Mouse (Mus musculus) liver, embryonic 14.5 days (tissue): ENCODE results near the gene Clstn3. TPM values are rescaled to one million over a fixed set of nuclear protein-coding genes. Genes with fewer than 3 reads are reported as not detected.
"Not testable (repeated sequence)": the region's sequence is repeated elsewhere in the genome, so short reads cannot be mapped to it uniquely, and the experiment has no call there.

Source experiments
- ATAC-seq: fragments of 200-750 bp; cut with Nextera tagmentation; 2 replicates; pipeline ENCODE4 v1.8.0; 2017; ENCODE audit warnings: moderate number of reproducible peaks, mild to moderate bottlenecking, moderate library complexity; ENCODE audit not compliant: insufficient read depth
- DNase-seq, 3 experiments: peaks; one replicate each; pipeline ENCODE4 v3.0.0-alpha.2; 2012 to 2013; ENCODE audit warnings: low read depth in 3 of 3, low spot score in 3 of 3
- H3K27ac ChIP-seq: fragments of 300-500 bp; sonication (generic); 2 replicates; pipeline ENCODE4 v1.5.1; 2014; ENCODE audit warnings: moderate library complexity, mild to moderate bottlenecking, control low read depth, inconsistent platforms
- H3K27me3 ChIP-seq: fragments of 300-500 bp; sonication (generic); 2 replicates; pipeline ENCODE4 v1.6.1; 2014; ENCODE audit warnings: mild to moderate bottlenecking, low read length, moderate library complexity; ENCODE audit not compliant: control insufficient read depth, insufficient read depth
- H3K36me3 ChIP-seq: fragments of 300-500 bp; sonication (generic); replicated peaks from 2 replicates; pipeline ENCODE4 v1.6.1; 2014; ENCODE audit warnings: low read depth; ENCODE audit not compliant: control insufficient read depth, insufficient read depth
- H3K4me1 ChIP-seq, 2 experiments: fragments of 200-500 bp in 1 of 2; fragments of 300-500 bp in 1 of 2; sonication (generic) in 1 of 2; replicated peaks; 2 replicates each; pipeline ENCODE4 v1.6.1; 2012 to 2014; ENCODE audit warnings: antibody characterized with exemption in 1 of 2, inconsistent platforms in 1 of 2, low read length in 1 of 2; ENCODE audit not compliant: control insufficient read depth in 2 of 2, insufficient read depth in 2 of 2
- H3K4me2 ChIP-seq: fragments of 300-500 bp; sonication (generic); 2 replicates; pipeline ENCODE4 v1.6.1; 2014; ENCODE audit warnings: low read depth, mild to moderate bottlenecking, control low read depth, moderate library complexity
- H3K4me3 ChIP-seq, 2 experiments: fragments of 200-500 bp in 1 of 2; fragments of 300-500 bp in 1 of 2; sonication (generic) in 1 of 2; 2 replicates each; pipeline ENCODE4 v1.5.1; 2012 to 2014; ENCODE audit warnings: low read depth in 2 of 2, low read length in 2 of 2, mild to moderate bottlenecking in 2 of 2, control low read depth in 1 of 2, inconsistent platforms in 1 of 2, moderate library complexity in 1 of 2; ENCODE audit not compliant: insufficient read depth in 1 of 2
- H3K9ac ChIP-seq: fragments of 300-500 bp; sonication (generic); replicated peaks from 2 replicates; pipeline ENCODE4 v1.6.1; 2014; ENCODE audit warnings: mild to moderate bottlenecking, control low read depth, moderate library complexity
- H3K9me3 ChIP-seq: fragments of 300-500 bp; sonication (generic); 2 replicates; pipeline ENCODE4 v1.6.1; 2016; ENCODE audit warnings: low read length, mixed read lengths; ENCODE audit not compliant: control insufficient read depth
- CTCF ChIP-seq: IDR thresholded peaks from 2 replicates; pipeline ENCODE4 v1.5.1; 2016; ENCODE audit warnings: antibody characterized with exemption, low read depth, control low read depth
- EP300 ChIP-seq: IDR thresholded peaks from 2 replicates; pipeline ENCODE4 v1.6.1; 2016; ENCODE audit warnings: antibody characterized with exemption, low read depth
- WGBS: fragments of 180-500 bp; shearing (Covaris S2); extraction: QIAGEN DNeasy Blood & Tissue Kit; methylation state at CpG from one replicate; pipeline ENCODE4 v1.1.7; 2014; ENCODE audit not compliant: insufficient replicate concordance; 5-methylcytosine and 5-hydroxymethylcytosine counted together
- polyA plus RNA-seq, 2 experiments: library from polyadenylated mRNA; depleted of rRNA in 1 of 2; stranded (reverse) in 1 of 2; unstranded in 1 of 2; fragments of >200 nt; fragmentation: Nextera tagmentation in 1 of 2; extraction: Ambion mirVana in 1 of 2; gene quantifications; 2 replicates each; pipeline versions ENCODE4 v1.2.1 to v1.2.3; 2012 to 2014

Gene Clstn3
- polyA plus RNA-seq, 2 experiments, result 1.7 to 2.5 TPM

- not testable (repeated sequence) for H3K36me3 ChIP-seq, H3K27me3 ChIP-seq, H3K9me3 ChIP-seq
- peak overlapping the region; percentile 14 to 23; a peak in 1 of 4 replicates for H3K4me3 ChIP-seq
- H3K27ac ChIP-seq, result peak overlapping the region; percentile 71
- ATAC-seq (peak; percentile 81), DNase-seq (peak in 1 of 3 experiments; percentile 24)
- peak overlapping the region; percentile 43 for H3K9ac ChIP-seq
- H3K4me2 ChIP-seq, result peak overlapping the region; percentile 59
- TF ChIP-seq EP300, result peak; percentile 73
- H3K4me1 ChIP-seq, result peaks cover 12 to 29% of the 10 kb centered on the region in 2 experiments
- WGBS, result 23% methylated on average over 6 of the region's 6 CpGs
These were observed 7.4 kb upstream of the Clstn3 start for GRCm38 (mm10) chr6:124471783-124472638.

- Histone ChIP-seq H3K4me3 (no peak overlapping the region), H3K4me1 (peaks cover 12 to 29% of the 10 kb centered on the region in 2 experiments), H3K9ac (no peak overlapping the region), H3K4me2 (no peak overlapping the region), H3K36me3 (no peaks in the 10 kb centered on the region), H3K9me3 (no peaks in the 10 kb centered on the region), H3K27ac (no peak overlapping the region; the same call in 1 of the 2 replicates), H3K27me3 (no peaks in the 10 kb centered on the region)
- TF ChIP-seq EP300 (no peak), CTCF (no peak)
- DNase-seq, result no peak
- WGBS, result 72% methylated on average over 3 of the region's 3 CpGs
- ATAC-seq, result no peak
These were observed 6.5 kb upstream of the Clstn3 start for GRCm38 (mm10) chr6:124471121-124471520.

GRCm38 (mm10) chr6:124465729-124466128 is 1.1 kb upstream of the Clstn3 start:
- H3K9me3 ChIP-seq, result no peaks in the 10 kb centered on the region
- ATAC-seq, result no peak
- no peaks in the 10 kb centered on the region for H3K36me3 ChIP-seq
- no peak for TF ChIP-seq CTCF
- no peak for TF ChIP-seq EP300
- H3K4me1 ChIP-seq, result peaks cover 0 to 14% of the 10 kb centered on the region in 2 experiments
- H3K4me2 ChIP-seq, result no peak overlapping the region
- DNase-seq, result no peak
- no peak overlapping the region for H3K4me3 ChIP-seq
- H3K27me3 ChIP-seq, result no peaks in the 10 kb centered on the region; the same call in 1 of the 2 replicates
- H3K27ac ChIP-seq, result no peak overlapping the region
- WGBS, result 82% methylated on average over 6 of the region's 6 CpGs
- no peak overlapping the region for H3K9ac ChIP-seq

- Histone ChIP-seq H3K4me1 (peaks cover 0 to 13% of the 10 kb centered on the region in 2 experiments; a peak in 3 of 4 replicates), H3K36me3 (no peaks in the 10 kb centered on the region), H3K27ac (no peak overlapping the region), H3K4me2 (peak overlapping the region; percentile 74), H3K27me3 (no peaks in the 10 kb centered on the region; the same call in 1 of the 2 replicates), H3K4me3 (no peak overlapping the region), H3K9ac (no peak overlapping the region), H3K9me3 (no peaks in the 10 kb centered on the region)
- DNase-seq (no peak), ATAC-seq (no peak)
- no peak for TF ChIP-seq CTCF
- no peak for TF ChIP-seq EP300
- 47% methylated on average over 6 of the region's 6 CpGs for WGBS
These were observed 705 bp upstream of the Clstn3 start for GRCm38 (mm10) chr6:124465299-124465698.

- Histone ChIP-seq H3K4me1 (peaks cover 0 to 13% of the 10 kb centered on the region in 2 experiments; a peak in 3 of 4 replicates), H3K27me3 (no peaks in the 10 kb centered on the region; the same call in 1 of the 2 replicates), H3K4me2 (peak overlapping the region; percentile 74), H3K9ac (peak overlapping the region; percentile 31; the same call in 1 of the 2 replicates), H3K4me3 (peak overlapping the region; percentile 35 to 54), H3K36me3 (no peaks in the 10 kb centered on the region), H3K9me3 (no peaks in the 10 kb centered on the region), H3K27ac (no peak overlapping the region)
- 8% methylated on average over 8 of the region's 8 CpGs for whole genome bisulfite sequencing
- no peak for TF ChIP-seq CTCF
- no peak for TF ChIP-seq EP300
- DNase-seq, result no peak
- ATAC-seq, result no peak
These were observed 708 bp downstream of the Clstn3 start for GRCm38 (mm10) chr6:124463881-124464291.
